Mouse (Mus musculus): ENCODE measurements around the gene Rhbdl1.

Rhbdl1 gene

GRCm38 (mm10) chr17:25837076-25837410 lies at the start of gene Rhbdl1:
TSS of gene Rhbdl1 (minus strand) at chr17:25837295.
- in situ Hi-C loops (cut with MseI, MboI): no loop called here

GRCm38 (mm10) chr17:25886806-25887205 lies 49.7 kb upstream of the Rhbdl1 start:
- in situ Hi-C loops (cut with MseI, MboI): no loop called here

DNA sequence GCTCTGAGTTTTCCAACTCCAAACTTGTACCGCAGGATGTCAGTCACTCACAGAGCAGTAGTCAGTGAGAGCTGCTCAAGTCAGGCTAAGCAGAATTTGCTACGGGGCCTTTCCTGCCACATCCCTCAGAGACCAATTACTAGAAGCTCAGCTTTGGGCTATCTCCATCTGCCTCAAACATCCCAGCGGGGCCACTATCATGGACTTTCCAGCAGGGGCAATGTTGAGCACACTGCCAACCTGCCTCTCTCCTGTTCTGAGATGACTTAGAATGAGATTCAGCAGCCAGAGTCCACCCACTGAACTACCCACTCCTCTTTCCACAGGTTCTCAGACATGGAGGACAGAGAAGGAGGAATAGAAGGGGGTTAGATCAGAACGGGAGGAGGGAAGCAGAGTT lies 48.5 kb upstream of the Rhbdl1 start:
- in situ Hi-C loops (cut with MseI, MboI): no loop called here

GRCm38 (mm10) chr17:25883824-25884223 lies 46.7 kb upstream of the Rhbdl1 start:
- in situ Hi-C loops (cut with MseI, MboI): no loop called here

- in situ Hi-C loops (cut with MseI, MboI): no loop called here
Measured at GRCm38 (mm10) chr17:25883268-25883667, 46.2 kb upstream of the Rhbdl1 start.

DNA sequence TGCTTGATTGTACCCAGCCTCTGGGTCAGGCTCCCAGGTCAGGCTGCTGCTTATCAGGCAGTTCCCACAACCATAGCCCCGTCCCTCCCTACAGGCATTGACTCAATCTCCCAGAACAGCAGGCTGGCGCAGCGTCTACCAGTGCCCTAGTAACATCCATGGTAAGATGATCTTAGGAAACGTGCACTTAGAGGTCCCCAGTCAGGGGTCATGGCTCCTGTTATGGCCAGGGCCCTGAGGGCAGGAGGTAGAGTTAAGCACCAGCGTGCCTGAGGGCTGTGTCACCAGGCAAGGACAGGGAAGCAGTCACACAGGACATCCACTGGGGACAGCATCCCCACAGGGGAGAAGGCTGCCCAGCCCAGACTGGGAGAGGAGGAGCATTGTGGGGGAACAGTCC lies 45.2 kb upstream of the Rhbdl1 start:
- in situ Hi-C loops (cut with MseI, MboI): no loop called here

DNA sequence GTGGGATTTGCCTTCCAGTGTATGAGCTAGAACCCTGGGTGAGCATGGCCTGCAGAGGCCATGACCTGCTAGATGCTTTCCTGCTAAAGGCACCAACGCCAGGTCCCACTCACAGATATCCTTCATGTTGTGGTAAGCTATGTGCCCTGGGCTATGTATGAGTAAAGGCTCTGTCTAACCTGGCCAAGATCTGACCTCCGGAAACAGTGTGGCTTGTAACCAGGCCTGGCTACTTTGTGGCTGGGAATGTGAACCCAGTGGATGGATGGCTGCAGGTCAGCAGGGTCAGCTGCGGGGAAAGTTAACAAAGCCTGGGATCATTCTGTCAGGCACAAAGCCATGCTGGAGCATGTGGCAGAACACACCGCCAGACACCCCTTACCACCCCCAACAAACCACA lies 44.6 kb upstream of the Rhbdl1 start:
- in situ Hi-C loops (cut with MseI, MboI): no loop called here

DNA sequence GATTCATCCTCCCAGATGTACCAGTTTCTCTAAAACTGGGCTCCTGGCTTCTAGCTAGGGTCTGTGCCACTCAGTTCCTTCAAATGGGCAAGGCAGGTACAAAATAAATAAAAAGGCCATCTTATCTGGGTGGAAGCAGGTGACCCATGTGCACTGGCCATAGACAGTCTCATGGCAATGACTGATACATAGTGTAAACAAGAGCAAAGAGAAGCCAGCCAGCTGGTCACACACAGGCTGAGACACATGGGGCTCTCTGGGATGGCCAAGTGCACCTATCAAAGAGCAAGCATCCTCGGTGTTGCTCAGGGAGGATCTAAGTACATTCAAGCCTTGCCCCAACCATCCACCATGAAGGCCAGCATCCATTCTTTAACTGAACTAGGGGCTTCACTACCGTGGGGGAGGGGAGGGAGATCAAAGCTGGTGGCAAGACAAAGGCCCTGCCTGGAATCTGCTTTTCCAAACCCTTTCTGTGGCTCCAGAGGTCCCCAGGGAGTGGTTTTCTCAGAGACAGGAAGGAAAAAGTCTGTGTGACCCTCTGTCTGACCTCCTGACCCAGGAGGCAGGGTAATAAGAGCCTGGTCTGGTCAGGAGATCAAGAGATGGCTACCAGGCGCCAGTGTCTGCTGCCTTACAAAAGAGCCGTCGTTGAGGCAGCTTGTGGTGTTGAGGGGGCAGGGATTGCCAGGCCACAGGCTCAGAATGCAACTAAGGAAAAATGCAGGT lies 44.0 kb upstream of the Rhbdl1 start:
- in situ Hi-C loops (cut with MseI, MboI): no loop called here

- in situ Hi-C loops (cut with MseI, MboI): no loop called here
Measured at GRCm38 (mm10) chr17:25880196-25880910, 43.3 kb upstream of the Rhbdl1 start, which contains the start of gene Wfikkn1. TSS of gene Wfikkn1 (minus strand) at chr17:25880858.

DNA sequence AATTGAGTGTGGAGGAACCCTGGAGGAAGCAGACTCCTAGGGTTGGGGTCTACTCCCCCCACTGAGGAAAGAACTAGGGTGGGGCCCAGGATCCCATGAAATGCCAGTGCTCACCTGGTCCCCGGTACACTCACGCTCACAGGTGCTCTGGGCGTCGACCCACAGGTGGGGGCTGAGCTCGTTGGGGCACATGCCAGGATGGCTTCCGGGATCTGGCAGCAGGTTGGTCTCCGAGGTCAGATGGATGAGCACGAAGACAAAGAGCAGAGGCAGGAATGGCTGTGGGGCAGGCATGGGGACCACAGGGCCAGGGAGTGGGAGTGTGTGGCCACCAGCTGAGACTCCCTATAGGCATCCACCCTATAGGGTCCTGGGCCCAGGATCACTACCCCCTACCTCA lies 42.7 kb upstream of the Rhbdl1 start:
- in situ Hi-C loops (cut with MseI, MboI): no loop called here

DNA sequence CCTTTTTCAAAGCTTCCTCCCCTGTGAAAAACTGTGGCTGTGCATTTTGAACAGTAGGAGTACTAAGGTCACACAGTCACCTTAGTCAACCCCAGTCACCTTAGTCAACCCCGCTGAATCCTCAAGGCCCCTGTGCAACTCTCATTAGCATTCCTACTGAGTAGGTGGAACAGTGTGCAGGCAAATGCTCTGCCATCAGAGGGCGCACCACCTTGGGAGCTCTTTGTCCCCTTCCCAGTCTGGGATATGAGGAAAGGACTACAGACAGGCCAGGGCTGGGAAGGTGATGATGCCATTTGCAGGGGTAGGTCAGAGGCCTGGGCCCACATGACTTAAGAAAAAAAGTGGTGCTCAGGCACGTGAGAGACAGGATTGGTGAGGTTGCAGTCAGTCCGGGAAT lies 42.2 kb upstream of the Rhbdl1 start:
- in situ Hi-C loops (cut with MseI, MboI): no loop called here

- in situ Hi-C loops (cut with MseI, MboI): no loop called here
Measured at GRCm38 (mm10) chr17:25878611-25879180, 41.6 kb upstream of the Rhbdl1 start.

DNA sequence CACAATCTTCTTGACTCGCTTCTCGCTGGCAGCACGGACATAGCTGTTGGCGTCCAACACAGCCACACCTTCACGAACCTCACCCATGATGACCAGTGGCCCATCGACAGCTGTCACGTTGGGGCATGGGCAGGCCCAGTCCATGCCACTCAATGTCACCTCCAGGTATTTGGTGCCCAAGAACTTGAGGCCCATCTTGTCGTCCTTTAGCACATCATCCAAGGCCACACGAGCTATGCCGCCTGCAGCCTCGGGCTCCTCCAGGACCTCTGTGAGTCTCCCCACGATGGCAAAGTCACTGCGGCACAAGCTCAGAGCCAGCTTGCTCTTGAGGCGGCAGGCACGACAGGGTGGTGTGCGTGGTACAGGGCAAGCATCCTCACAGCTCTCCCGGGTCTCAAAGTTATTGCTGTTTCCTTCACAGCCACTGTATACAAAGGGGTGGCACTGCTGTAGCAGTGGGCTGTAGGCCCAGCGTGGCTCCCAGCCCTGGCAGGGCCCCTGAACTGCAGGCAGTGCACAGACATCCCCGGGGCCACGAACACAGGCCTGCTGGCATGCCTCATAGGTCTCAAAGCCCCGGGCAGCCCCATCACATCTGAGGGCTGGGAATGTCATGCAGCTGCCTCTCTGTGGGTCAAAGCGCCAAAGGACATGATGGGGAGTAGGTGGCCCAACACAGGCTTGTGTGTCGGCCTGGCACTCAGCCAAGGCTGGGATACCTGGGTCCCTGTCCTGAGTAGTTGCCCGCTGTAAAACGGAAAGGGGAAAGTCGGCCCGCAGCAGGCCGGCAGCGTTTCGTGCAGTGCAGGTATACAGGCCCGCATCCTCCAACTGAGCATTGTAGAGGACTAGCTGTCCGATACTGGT lies 40.9 kb upstream of the Rhbdl1 start:
- in situ Hi-C loops (cut with MseI, MboI): no loop called here

DNA sequence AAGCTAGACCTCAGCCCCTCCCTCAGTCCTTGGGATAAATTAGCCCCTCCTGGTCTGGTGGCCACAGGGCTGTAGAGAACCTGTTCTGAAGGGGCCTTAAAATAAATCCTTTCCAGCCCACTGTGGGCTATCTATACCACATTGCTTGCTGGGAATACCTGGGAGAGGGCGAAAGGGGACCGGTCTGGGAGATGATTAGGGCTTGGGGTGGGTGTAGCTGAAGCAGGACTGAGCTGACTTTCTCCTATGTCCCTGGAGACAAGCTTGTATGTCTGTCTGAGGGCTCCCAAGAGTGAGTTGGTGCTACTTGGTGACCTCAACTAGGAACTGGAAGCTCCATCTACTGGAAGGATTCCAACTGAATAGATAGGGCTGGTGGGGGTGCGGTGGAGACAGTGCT lies 39.9 kb upstream of the Rhbdl1 start:
- in situ Hi-C loops (cut with MseI, MboI): no loop called here

DNA sequence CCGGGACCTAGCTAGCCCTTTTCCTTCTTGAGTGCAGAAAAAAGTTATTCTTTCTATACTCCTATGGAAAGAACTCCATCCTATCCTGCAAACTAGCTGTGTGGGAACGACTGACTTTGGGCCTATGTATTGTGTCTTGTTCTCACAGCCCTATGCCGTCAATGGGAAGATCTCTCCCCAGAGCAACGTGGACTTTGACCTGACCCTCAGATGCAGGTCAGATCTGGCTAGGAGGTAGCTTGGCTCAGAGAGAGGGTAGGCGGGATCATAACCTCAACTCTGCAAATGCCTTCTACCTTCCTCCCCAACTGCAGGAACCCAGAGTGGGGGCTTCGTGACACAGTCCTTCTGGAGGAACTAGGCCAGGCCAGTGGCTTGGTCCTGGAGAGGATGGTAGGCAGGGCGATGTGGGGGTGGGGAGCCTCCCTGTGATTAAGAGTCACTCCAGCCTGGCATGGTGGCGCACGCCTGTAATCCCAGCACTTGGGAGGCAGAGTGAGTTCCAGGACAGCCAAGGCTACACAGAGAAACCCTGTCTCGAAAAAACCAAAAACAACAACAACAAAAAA lies 39.3 kb upstream of the Rhbdl1 start:
- in situ Hi-C loops (cut with MseI, MboI): no loop called here

DNA sequence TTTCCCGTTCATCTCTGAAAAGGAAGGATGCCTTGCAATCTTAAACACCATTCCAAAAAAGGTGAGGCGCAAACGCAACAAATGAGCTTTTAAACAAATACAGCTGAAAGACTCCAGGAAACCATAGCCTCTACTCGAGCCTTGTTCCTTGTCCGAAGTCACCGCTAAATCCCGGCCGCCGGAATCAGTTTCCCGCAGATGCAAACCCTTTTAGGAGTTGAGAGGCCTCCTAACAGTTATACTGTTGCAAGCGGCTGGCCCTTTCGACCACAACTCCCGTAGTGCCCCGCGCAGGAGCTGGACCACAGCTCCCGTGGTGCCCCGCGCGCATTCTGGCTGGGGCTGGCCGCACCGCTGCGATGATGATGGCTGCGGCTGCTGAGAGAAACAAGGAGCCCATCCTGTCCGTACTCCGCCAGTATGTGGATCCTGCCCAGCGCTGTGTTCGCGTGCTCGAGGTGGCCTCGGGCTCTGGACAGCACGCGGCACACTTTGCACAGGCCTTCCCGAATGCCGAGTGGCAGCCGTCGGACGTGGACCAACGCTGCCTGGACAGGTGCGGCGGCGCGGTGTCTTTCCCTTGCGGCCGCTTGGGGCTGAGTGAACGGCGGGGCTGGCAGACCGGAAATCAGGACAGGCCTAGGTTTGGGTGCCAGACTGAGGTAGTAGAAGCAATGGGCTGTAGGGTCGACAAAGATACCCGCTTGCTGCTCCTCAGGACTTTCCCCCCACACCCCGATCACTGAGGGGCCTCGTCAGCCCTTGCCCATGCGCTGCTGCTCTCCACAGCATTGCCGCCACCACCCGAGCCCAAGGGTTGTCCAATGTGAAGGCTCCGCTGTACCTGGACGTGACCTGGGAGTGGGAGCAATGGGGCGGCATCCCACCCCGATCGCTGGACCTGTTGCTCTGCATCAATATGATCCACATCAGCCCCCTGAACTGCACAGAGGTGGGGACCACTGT lies 38.4 kb upstream of the Rhbdl1 start:
- in situ Hi-C loops (cut with MseI, MboI): no loop called here

DNA sequence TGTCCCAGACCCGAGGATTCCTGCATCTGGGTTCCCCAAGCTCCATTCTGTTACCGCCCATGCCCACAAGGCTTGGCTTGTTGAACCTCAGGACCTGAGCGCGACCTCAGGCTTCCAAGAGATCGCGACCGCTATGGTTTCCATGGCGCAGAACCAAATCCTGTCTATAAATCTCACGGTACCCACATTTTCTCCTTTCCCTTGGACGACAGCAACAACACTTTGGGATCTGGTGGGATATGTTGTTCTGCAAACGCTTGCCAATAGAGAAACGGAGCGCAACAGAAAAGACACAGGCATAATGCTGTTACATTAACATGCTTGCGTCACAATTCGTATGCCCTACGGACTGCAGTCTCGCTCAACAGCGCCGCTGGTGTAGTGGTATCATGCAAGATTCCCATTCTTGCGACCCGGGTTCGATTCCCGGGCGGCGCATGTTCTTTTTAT lies 37.7 kb upstream of the Rhbdl1 start, which contains the start of gene Mettl26:
Gene Mettl26, plus strand, starts transcription at position 354 of the 450 bp plus-strand sequence.
- in situ Hi-C loops (cut with MseI, MboI): no loop called here

DNA sequence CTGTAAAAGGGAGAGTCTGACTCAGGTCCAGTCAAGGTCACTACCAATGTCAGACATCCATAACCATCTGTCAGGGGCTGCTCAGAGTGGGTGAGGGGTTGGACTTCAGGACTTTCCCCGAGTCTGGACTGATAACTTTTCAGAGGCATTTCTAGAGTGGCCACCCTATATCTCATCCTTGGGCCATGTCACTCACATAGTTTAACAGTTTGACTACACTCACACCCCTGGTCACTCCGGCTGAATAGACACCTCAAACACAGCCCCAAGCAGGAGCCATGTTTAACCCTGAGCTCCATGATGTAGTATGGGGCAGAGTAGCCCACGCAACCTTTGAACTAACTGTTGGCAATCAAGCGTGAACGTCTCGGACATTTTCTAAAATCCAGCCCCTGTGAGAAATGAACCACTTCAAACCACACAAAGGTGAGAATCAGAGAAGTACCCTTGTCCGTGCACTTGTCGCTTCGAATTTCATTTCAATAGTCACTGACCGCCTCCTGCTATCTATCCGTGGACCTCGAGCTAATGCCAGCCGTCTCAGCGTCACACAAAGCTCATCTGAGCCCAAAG lies 37.1 kb upstream of the Rhbdl1 start:
- in situ Hi-C loops (cut with MseI, MboI): no loop called here

DNA sequence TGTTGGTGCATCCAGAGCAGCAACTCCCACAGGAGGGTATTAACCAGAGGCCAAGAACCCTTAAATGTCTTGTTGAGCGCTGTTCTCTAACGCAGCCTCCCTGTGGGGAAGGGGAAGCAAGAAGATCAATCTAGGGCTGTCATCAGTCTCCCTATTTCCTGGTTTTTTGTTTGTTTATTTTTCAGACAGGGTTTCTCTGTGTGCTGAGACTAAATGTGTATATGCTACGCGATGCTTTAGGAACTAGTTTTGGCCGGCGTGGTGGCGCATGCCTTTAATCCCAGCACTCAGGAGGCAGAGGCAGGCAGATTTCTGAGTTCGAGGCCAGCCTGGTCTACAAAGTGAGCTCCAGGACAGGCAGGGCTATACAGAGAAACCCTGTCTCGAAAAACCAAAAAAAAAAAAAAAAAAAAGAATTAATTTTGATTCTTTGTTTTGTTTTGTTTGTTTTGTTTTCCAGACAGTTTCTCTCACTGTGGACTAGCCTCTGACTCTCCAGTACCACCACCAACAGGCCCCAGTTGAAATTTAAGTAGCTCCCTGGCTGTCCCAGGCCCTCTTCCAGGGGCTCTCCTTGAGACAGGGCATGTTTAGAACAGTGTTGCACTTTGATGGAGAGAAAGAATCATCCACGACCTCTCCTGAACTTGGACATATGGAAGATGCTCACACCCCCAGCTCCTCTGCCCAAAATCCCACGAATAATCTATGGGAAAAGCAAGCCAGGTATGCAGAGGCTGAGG lies 36.5 kb upstream of the Rhbdl1 start:
- in situ Hi-C loops (cut with MseI, MboI): no loop called here
